Mouse (Mus musculus): ENCODE data around the gene Slc44a2.

Gene Slc44a2

GRCm38 (mm10) chr9:21370876-21371275 is 50.4 kb downstream of the Slc44a2 start:
- DNase-seq (ENCODE audit: low read depth, low spot score): peak; percentile 18

DNA sequence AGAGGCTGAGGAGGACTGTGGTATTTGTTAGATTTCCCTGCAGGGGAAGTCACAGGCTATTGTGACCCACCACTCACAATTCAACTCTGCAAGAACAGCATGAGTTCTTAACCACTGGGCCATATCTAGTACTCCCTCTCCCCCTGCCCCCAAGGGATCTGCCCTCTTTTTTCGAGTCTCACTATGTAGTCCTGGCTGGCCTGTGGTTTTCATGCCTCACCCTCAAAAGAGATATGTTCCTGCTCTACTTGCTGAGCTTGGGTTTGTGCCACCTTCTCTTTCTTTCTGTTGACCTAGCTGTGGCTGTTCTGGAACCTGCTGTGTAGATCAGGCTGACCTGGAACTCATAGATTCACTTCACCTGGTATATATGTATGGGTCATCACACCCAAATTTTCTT is 52.0 kb downstream of the Slc44a2 start:
- DNase-seq (ENCODE audit: low read depth, low spot score): no peak

- DNase-seq (ENCODE audit: low read depth, low spot score): no peak
Measured at GRCm38 (mm10) chr9:21379195-21379594, 58.7 kb downstream of the Slc44a2 start.

- DNase-seq (ENCODE audit: low read depth, low spot score): peak; percentile 55
Measured at GRCm38 (mm10) chr9:21380868-21381267, 60.4 kb downstream of the Slc44a2 start.

GRCm38 (mm10) chr9:21383966-21384365 is 63.5 kb downstream of the Slc44a2 start:
- DNase-seq (ENCODE audit: low read depth, low spot score): no peak

DNA sequence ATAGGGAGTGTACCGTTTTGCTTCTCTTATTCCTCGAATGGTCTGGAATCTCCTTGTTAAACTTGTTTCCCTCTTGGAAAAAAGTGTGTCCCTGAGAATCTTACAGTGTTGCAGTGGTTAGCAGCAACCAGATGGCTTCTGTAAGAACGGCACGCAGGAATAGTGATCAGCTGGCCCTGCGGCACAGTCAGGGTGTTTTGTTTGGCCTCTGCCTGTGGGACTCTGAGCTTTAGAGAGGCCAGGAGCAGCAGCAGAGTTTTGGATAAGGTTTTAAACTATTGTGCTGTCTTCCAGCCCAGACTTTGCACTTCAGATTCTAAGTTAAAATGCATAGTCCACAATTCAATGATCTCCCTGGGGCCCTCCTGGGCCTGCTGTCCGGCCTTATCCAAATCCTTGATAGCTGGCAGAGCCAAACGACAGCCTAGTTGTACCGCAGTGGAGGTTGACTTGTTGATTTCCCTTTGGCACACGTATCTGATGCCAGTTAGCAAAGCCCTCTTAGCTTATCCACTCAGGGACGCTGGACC is 72.2 kb downstream of the Slc44a2 start:
- no peak for DNase-seq (ENCODE audit: low read depth, low spot score)

- DNase-seq (ENCODE audit: low read depth, low spot score): no peak
Measured at GRCm38 (mm10) chr9:21395692-21396091, 75.2 kb downstream of the Slc44a2 start.

DNA sequence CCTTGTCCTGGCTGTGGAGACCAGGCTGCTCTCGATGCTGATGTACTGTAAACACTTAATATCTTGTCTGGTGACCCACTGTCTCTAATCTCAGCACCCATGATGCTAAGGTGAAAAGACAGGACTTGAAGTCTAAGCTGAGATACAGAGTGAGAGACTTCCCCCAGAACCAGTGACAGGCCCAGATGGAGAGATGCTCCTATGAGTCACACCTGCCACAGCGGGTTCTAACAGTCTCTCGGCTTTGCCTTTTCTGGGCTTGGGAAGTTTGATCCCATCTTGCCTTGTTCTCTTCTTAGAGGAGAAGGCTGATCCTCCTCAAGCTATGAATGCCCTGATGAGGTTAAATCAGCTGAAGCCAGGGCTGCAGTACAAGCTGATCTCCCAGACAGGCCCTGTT is 76.7 kb downstream of the Slc44a2 start:
- peak; percentile 52 for DNase-seq (ENCODE audit: low read depth, low spot score)

DNA sequence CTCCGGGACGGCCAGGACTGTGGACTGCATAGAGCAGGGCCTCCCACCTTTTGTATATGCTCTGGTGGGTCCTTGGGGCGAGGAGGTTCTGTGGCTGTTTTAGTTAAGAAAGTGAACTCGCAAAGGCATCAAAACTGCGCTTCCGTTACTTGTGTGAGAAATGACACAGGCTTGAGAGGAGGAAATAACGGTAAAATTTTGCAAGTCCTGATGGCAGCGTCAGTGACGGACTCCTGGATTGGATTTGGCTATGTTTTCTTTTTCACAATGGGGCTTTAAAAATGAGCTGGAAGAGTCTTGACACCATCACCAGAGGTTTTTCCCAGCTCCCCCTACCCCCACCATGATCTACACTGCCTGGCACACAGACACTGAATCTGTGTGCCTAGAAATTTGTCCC is 80.5 kb downstream of the Slc44a2 start:
- no peak for DNase-seq (ENCODE audit: low read depth, low spot score)

DNA sequence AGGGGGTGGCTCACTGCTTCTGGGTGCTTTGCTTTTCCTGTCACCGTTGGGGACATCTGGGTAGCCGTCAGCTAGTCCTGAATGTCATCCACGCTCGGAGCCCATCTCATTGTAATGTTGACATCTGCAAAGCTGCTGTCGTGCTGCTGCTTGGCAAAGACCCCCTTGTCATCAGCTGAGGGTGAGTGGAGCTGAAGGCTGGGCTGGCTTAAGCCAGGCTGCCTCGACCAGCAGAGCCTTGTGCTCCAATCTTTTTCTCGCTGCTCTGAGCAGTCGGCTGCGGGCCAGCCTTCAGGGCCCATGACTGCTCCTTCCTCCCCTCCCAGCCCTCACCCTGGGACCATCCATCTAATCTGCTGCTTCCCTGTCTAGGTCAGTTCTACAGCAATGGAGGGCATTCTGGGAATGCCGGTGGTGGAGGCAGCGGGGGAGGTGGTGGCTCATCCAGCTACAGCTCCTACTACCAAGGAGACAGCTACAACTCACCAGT is 82.3 kb downstream of the Slc44a2 start:
- DNase-seq (ENCODE audit: low read depth, low spot score): no peak

GRCm38 (mm10) chr9:21403745-21404144 is 83.2 kb downstream of the Slc44a2 start:
- no peak for DNase-seq (ENCODE audit: low read depth, low spot score)
